Mouse (Mus musculus) effector memory CD4-positive, alpha-beta T cell, adult 5 months (primary cell): ENCODE data around the gene Foxc2. TPM values are rescaled to one million over a fixed set of nuclear protein-coding genes. Genes with fewer than 3 reads are reported as not detected.

Experiments used
- polyA plus RNA-seq: library from polyadenylated mRNA; unstranded; fragments of 100-300 nt; shearing (Covaris generic); gene quantifications from one replicate; pipeline ENCODE4 v1.2.1, GENCODE M21; 2017

Foxc2 gene
- polyA plus RNA-seq: 0.45 TPM

GRCm38 (mm10) chr8:121115948-121116347 is at the start of gene Foxc2:
Gene Foxc2, plus strand, starts transcription at chr8:121116171.

GRCm38 (mm10) chr8:121084210-121084951 is 31.6 kb upstream of the Foxc2 start, which contains the start of gene Foxf1:
Gene Foxf1, plus strand, starts transcription at chr8:121084386.

DNA sequence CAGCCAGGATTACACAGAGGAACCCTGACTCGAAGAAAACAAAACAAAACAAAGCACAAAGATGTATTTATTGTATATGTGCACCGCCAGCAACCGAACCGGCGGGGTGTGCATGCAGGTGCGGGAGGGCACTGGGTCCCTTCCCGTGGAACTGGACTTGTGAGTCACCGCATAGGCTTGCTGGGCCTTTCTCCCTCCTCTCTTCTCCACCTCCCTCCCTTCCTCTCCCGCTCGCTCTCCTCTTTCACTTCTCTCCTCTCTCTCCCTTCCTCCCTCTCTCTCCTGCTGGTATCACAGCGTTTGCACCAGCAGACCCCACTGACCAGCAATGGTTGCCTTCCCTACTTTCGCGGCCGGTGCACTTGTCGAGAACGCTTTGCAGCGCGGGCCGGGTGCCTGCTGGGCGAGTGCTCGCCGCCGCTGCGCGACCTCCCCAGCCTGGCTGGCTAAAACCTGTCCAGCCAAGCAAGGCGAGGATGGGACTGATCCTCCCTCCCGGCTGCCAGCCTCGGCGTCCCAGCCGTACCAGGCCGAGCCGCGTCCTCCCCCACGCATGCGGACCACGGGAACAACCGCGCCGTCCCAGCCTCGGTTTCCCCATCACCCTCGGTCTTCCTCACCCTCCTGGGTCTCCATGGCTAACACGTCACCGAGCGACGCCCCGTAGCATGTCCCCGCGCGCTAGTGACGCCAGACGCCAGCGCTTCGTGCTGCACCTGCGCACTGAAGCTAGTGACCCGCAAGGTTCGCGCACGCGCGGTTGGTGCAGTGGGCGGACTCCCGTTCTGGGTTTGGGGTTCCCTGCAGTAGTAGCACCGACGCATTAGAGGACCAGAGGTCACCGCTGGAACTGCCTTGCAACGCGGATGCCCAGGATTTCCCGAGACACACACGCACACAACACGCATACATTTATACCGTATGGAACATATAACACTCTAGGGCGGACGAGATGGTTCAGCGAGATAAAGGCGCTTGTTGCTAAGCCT is 8.0 kb upstream of the Foxc2 start, which contains the start of gene Mthfsd:
Gene Mthfsd, minus strand, starts transcription at position 725 of the 989 bp plus-strand sequence.

GRCm38 (mm10) chr8:121127756-121128375 is 11.9 kb downstream of the Foxc2 start, which contains the start of gene Foxl1:
Gene Foxl1, plus strand, starts transcription at chr8:121127940.

Other genes with a start within 250 kb of the Foxc2 start
- not detected for gene Foxf1, start 31.8 kb upstream of the Foxc2 start, polyA plus RNA-seq
- 16.2 TPM for gene Mthfsd, start 7.8 kb upstream of the Foxc2 start, polyA plus RNA-seq
- not detected for gene Foxl1, start 11.8 kb downstream of the Foxc2 start, polyA plus RNA-seq